Mouse (Mus musculus) spleen, postnatal 0 days (tissue): Measurements from ENCODE around the gene Gm5934. TPM values are rescaled to one million over a fixed set of nuclear protein-coding genes. Genes with fewer than 3 reads are reported as not detected.

Experiments used
- polyA plus RNA-seq: library from polyadenylated mRNA; unstranded; fragments of >200 nt; fragmentation: Nextera tagmentation; extraction: Ambion mirVana; gene quantifications from 2 replicates; pipeline ENCODE4 v1.2.1, GENCODE M21; 2015

Gm5934 gene
- not detected in 2 replicates for polyA plus RNA-seq

DNA sequence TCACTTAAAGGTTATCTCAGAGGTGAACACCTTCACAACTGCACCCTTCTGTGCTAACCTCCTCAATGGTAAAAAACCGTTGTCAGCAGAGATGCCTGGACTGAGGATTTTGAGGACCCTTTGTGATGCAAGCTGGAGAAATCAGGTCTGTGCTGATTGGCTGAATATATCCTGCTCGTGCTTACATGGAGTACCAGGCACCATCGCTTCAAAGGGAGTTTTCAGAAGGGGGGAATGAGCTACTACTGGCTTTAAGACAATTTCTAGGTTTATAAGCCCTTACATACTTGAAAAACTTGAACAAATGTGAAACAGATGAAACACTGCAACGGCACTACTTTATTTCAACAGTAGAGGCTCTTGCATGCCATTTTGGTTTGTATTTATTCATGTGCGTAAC, at the start of gene Gm5934:
Gene Gm5934, minus strand, starts transcription at position 101 of the 400 bp plus-strand sequence.

Other genes with a start within 250 kb of the Gm5934 start
- not detected in 2 replicates for gene Gm4297, start 74.1 kb upstream of the Gm5934 start, polyA plus RNA-seq